Mouse (Mus musculus) thymus, postnatal 25 days (tissue): ENCODE measurements around the gene Csrnp3.

Experiments used
- DNase-seq: peaks from one replicate; pipeline ENCODE4 v3.0.0; 2022

Csrnp3 gene

GRCm38 (mm10) chr2:66024837-66025236 is 179.3 kb downstream of the Csrnp3 start:
- no peak for DNase-seq

- DNase-seq: no peak
Observed at GRCm38 (mm10) chr2:66028812-66029211, 183.2 kb downstream of the Csrnp3 start.

GRCm38 (mm10) chr2:66034907-66035679 is 189.5 kb downstream of the Csrnp3 start:
- no peak for DNase-seq

GRCm38 (mm10) chr2:66040611-66041010 is 195.0 kb downstream of the Csrnp3 start:
- DNase-seq: no peak

- no peak for DNase-seq
Observed at GRCm38 (mm10) chr2:66041203-66041916, 195.8 kb downstream of the Csrnp3 start.

- DNase-seq: no peak
Observed at GRCm38 (mm10) chr2:66041917-66042419, 196.4 kb downstream of the Csrnp3 start.

GRCm38 (mm10) chr2:66043441-66044404 is 198.2 kb downstream of the Csrnp3 start:
- DNase-seq: no peak

- no peak for DNase-seq
Observed at GRCm38 (mm10) chr2:66044405-66045089, 199.0 kb downstream of the Csrnp3 start.

- DNase-seq: no peak
Observed at GRCm38 (mm10) chr2:66063291-66063690, 217.7 kb downstream of the Csrnp3 start.

GRCm38 (mm10) chr2:66069454-66069853 is 223.9 kb downstream of the Csrnp3 start:
- DNase-seq: no peak

GRCm38 (mm10) chr2:66080731-66081130 is 235.2 kb downstream of the Csrnp3 start:
- DNase-seq: no peak
